Mouse (Mus musculus): ENCODE measurements around the gene Zfp704.

The Zfp704 gene

GRCm38 (mm10) chr3:9460284-9460683 is 149.6 kb downstream of the Zfp704 start:
- DNase-seq (ENCODE audit: low read depth, low spot score): no peak

GRCm38 (mm10) chr3:9456380-9456890 is 153.4 kb downstream of the Zfp704 start:
- no peak for DNase-seq (ENCODE audit: low read depth, low spot score)

DNA sequence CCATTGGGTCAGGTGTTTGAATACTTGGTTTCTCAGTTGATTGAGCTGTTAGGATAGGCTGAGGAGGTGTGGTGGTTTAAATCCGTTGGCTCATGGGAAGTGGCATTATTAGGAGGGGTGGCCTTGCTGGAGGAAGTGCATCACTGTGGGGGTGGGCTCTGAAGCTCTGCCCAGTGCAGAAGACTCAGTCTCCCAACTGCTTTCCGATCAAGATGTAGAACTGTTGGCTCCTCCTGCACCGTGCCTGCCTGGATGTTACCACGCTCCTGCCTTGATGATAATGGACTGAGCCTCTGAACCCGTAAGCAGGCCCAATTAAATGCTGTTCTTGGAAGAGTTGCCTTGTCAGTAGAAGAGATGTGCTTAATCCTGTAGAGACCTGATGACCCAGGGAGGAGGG is 154.5 kb downstream of the Zfp704 start:
- DNase-seq (ENCODE audit: low read depth, low spot score): no peak

DNA sequence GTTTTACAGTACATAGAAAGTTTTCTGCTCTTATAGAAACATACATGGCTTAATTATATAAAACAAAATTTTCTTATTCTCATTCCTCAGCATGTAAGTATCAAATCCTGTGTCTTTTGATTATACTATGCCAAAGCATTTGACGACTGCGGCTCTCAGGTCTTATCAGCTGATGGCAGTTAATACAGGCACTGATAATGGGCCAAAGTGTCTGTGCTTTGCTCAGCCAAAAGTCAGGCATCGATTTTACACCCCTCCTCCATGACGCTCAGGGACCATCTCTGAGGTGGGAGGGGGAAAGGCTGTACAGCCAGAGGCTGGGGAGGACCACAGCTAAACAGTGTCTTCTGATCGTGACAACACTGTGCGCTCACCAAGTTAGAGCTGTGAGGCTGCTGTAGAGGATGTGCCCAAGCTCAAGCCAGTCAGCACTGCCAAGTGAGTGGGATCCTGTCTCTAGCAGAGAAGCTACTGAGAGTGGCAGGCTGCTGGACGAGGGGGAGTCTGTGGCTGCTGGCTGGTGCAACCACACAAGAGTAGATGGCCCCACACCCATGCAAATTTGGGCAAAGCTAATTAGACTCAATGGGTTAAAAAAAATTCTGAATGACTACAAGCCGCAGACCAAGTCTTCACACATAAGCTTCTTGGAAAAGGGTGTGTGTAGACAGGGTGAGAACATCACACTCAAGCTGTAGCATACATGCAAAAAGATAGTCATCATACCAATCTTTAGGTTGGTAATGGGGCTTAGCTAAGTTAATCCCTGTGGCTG is 155.1 kb downstream of the Zfp704 start:
- no peak for DNase-seq (ENCODE audit: low read depth, low spot score)

GRCm38 (mm10) chr3:9450521-9450920 is 159.4 kb downstream of the Zfp704 start:
- peak; percentile 11 for DNase-seq (ENCODE audit: low read depth, low spot score)

GRCm38 (mm10) chr3:9449261-9450007 is 160.5 kb downstream of the Zfp704 start:
- DNase-seq (ENCODE audit: low read depth, low spot score): no peak

DNA sequence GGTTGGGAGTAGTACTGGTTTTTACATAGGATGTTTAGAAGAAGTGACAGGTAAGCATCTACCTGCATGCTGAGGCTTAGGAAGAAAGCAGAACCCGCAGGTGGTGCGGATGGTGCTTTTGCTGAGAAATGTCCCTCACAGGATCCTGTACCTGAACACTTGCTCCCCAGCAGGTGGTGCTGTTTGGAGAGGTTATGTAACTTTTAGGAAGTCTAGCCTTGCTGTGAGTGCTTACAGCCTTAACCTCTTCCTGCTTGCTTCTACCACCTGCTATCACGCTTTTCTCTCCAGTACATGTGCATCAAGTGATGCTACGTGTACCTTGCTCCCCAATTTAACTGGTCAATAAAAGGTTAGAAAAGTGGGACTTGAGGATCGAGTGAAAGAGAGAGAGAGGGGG is 161.3 kb downstream of the Zfp704 start:
- no peak for DNase-seq (ENCODE audit: low read depth, low spot score)

- no peak for DNase-seq (ENCODE audit: low read depth, low spot score)
Observed at GRCm38 (mm10) chr3:9444558-9444957, 165.3 kb downstream of the Zfp704 start.

- no peak for DNase-seq (ENCODE audit: low read depth, low spot score)
Observed at GRCm38 (mm10) chr3:9443981-9444380, 165.9 kb downstream of the Zfp704 start.

GRCm38 (mm10) chr3:9443476-9443875 is 166.4 kb downstream of the Zfp704 start:
- no peak for DNase-seq (ENCODE audit: low read depth, low spot score)

DNA sequence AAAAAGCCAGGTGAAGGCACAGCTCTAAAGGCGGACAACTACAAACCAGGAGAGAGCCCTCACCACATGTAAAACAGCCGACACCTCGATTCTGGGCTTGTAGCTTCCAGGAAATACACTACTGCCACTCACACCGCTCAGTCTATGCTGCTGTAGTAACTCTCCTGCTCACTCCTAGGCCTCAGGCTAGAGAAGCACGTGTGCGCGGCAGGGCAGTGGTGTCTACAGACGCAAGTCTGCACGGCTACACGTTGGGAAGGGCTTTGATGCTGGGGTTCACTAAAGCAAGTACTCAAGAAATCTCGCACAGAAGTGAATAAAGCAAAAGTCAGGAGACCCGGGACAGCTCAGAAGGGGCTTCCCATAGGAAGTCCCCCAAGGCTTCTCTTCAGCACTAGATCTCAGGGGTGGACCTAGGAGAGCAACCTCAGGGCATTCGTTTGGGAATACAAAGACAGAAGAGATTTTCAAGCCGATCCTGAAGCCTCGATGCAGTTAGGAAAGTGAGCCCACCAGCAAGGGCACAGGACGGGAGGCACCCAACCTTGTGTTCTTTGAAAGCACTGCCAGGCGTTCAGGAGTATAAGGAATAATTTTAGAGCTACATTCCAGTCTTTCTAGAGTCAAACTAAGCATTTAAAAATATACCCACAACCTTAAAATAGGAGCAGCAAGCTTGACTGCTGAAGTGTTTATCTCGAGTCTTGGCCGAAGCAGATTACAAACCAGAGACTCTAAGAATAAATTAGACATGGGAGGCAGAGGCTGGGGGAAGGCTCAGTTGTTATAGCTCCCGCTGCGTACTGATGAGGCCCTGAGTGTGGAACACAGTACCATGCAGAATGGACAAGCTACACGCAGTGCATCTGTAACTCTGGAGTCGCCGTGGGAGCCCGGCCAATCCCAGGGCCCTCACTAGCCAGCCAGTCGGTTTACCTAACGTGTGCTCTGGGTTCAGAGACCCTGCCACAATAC is 168.0 kb downstream of the Zfp704 start:
- DNase-seq (ENCODE audit: low read depth, low spot score): no peak

- no peak for DNase-seq (ENCODE audit: low read depth, low spot score)
Observed at GRCm38 (mm10) chr3:9440466-9440865, 169.4 kb downstream of the Zfp704 start.

DNA sequence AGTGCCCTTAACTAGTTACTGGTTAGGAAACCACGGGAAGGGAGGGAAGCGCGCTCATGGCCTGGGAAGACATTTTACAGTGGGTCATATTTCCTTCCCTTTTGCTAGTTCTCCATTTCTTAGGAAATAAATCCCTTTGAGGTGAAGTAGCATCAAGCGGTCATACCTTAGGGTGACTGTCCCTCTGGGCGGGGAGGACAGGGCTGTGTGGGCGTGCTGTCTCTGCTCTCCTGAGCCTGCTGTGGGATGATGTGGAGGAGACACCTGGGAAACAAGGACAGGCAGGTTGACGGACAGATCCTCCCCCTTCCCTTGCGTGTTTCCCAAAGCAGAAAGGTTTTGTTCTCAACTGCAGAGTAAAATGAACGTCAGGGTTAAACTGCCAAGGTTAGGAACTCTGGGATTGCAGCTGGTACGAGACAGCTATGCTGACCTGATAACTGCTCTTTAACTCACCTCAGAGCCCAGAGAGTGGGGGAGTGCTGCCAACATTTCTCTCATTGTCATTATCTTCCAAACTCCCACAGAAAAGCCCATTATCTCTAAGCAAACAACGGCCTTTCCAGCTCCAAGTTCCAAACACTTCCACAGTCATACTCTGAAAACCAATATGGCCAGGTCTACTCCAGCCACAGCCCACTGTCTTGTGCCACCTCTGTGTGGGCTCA is 170.1 kb downstream of the Zfp704 start:
- DNase-seq (ENCODE audit: low read depth, low spot score): no peak

GRCm38 (mm10) chr3:9436256-9436655 is 173.6 kb downstream of the Zfp704 start:
- DNase-seq (ENCODE audit: low read depth, low spot score): no peak

GRCm38 (mm10) chr3:9434394-9435175 is 175.3 kb downstream of the Zfp704 start:
- DNase-seq (ENCODE audit: low read depth, low spot score): no peak

DNA sequence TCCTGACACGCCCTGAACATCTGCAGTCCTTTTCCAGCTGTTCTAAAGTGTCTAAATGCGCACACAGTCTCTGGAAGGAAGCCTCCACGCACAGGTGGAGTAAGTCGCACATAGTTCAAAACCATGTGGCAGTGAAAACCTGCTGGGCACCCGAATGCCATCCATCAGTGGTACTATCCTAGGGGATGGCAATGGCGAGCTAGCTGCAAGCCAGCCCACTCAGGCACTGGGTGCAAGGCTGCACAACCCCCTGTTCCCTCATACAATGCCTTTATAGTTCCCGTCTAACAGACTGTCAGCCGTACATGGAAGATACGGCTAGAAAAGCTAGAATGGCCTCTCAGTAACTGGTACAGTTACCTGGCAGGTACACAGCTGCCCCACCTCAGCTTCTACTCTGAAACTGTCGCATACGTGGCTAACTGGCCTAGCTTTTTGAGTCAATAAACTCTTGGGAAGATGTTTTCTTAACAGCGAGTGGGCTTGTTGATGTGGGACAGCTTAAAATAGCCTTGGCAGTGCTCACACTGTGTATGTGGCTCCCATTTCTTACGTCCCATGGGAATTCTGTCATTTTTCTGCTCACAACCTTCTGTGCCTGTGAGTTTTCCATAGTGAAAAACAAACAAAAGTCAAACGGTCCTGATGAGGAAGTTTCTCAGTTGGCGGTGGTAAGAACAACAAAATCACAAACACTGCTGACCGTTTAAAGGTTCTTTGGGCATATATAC is 176.9 kb downstream of the Zfp704 start:
- no peak for DNase-seq (ENCODE audit: low read depth, low spot score)

GRCm38 (mm10) chr3:9432226-9432625 is 177.7 kb downstream of the Zfp704 start:
- no peak for DNase-seq (ENCODE audit: low read depth, low spot score)

DNA sequence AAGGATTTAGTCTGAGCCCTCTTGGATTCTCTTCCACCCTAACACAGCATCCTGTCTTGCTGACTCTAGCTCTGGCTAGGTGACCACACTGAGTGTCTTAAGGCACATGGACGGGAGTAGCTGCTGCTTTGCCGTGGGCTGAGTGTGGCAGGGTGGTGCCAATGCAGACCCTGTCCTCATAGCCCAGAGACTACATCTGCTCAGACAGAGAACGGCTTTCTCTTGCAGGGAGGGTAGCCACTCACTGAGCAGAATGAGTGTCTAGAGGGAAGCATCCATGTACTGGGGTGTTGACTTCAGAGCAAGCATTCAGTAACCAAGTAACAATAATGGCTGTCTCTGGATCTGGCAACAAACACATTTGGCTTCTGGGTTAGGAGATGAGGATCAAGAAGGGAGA is 179.9 kb downstream of the Zfp704 start:
- no peak for DNase-seq (ENCODE audit: low read depth, low spot score)

DNA sequence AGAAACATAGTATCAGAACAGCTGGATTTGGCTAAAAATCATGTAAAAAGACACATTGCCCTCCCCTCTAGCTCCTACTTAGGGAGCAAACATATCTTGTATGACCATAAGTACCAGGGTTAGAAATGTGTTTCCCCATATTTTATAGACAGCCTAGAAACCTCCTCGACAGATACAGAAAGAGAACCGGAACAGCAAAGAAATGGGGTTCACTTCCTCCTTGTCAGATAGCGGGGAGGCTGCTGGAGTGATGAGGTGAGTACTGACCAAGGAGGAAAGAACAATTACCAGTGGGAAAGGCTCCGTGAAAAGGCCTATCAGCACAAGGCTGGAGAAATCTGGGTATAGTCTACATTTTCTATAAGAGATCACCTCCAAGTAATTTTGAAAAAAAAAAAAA is 182.1 kb downstream of the Zfp704 start:
- DNase-seq (ENCODE audit: low read depth, low spot score): no peak

- no peak for DNase-seq (ENCODE audit: low read depth, low spot score)
Observed at GRCm38 (mm10) chr3:9425661-9426060, 184.2 kb downstream of the Zfp704 start.
